Mouse (Mus musculus): ENCODE results near the gene Cldn1. TPM values are rescaled to one million over a fixed set of nuclear protein-coding genes. Genes with fewer than 3 reads are reported as not detected.
A peak's percentile ranks its signal among the peaks of the same experiment; 100 is the strongest.

Cldn1 gene
- polyA plus RNA-seq, 1 experiment from 2014 or later = 3.7 TPM

DNA sequence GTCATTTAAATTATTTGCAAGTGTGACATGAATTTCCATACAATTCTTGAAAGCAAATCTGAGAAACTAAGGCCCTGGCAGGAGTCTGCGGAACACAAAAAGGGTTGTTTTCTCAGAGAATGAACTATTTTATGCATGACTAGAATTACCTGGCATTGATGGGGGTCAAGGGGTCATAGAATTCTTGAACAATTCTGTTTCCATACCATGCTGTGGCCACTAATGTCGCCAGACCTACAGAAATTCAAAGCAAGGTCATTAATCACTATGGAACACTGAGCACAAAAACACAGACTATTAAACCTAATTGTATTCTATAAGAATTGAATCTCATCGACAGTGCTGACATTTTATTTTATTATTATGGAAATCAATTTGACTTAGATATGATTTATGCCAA is 10.9 kb downstream of the Cldn1 start:
- H3K4me3 ChIP-seq = no peak overlapping the region
- no peaks in the 10 kb centered on the region for H3K27me3 ChIP-seq (replicated peaks)
- no peaks in the 10 kb centered on the region for H3K4me1 ChIP-seq
- no peak overlapping the region for H3K9ac ChIP-seq
- no peak for ATAC-seq (replicated peaks)
- H3K4me2 ChIP-seq = no peak overlapping the region
- H3K36me3 ChIP-seq (replicated peaks) = no peaks in the 10 kb centered on the region
- H3K27ac ChIP-seq = no peak overlapping the region
- no peaks in the 10 kb centered on the region for H3K9me3 ChIP-seq
- WGBS = 29% methylated on average over 3 of the region's 3 CpGs

DNA sequence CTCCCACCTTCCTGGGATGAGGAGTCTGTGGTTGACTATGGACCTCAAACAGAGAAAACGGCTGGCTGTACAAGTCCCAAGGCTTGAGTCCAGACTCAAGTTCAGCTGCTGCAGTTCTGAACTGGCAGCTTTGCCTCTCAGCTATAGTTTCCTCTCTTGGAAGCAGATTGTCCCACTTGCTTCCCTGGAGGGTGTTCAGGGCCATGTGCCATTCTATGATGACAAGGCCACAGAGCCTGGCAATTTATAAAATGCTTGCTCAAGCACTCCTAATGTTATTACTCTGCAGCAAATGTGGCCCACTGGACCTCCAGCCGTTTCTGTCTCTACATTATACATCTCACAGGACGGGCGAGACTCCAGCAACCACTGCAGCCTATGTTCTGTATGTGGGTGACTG is 12.0 kb downstream of the Cldn1 start:
- Histone ChIP-seq H3K4me1 (no peaks in the 10 kb centered on the region), H3K9me3 (no peaks in the 10 kb centered on the region), H3K27ac (no peak overlapping the region), H3K9ac (no peak overlapping the region), H3K36me3 (replicated peaks) (no peaks in the 10 kb centered on the region), H3K4me3 (no peak overlapping the region), H3K4me2 (no peak overlapping the region), H3K27me3 (replicated peaks) (no peaks in the 10 kb centered on the region)
- WGBS = 75% methylated on average over 4 of the region's 4 CpGs
- ATAC-seq (replicated peaks) = no peak

DNA sequence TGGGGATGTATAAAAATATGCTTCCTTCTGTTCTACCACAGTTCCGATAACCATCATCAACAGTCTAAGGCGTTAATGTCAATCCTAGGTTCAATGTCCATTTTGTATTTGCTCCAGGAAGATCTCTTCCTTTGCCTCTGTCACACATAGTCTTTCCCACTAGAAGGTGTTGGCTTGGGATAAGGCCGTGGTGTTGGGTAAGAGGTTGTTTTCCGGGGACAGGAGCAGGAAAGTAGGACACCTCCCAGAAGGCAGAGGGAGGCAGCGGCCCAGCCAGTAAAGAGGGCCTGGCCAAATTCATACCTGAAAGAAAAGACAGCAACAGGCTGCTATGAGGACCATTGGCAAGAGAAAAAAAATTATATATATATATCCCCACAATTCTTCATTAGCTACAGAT is 12.7 kb downstream of the Cldn1 start:
- WGBS = 95% methylated on average over 5 of the region's 5 CpGs
- Histone ChIP-seq H3K27me3 (replicated peaks) (no peaks in the 10 kb centered on the region), H3K36me3 (replicated peaks) (no peaks in the 10 kb centered on the region), H3K9me3 (no peaks in the 10 kb centered on the region), H3K4me1 (no peaks in the 10 kb centered on the region), H3K9ac (no peak overlapping the region), H3K27ac (no peak overlapping the region), H3K4me2 (no peak overlapping the region), H3K4me3 (no peak overlapping the region)
- no peak for ATAC-seq (replicated peaks)

DNA sequence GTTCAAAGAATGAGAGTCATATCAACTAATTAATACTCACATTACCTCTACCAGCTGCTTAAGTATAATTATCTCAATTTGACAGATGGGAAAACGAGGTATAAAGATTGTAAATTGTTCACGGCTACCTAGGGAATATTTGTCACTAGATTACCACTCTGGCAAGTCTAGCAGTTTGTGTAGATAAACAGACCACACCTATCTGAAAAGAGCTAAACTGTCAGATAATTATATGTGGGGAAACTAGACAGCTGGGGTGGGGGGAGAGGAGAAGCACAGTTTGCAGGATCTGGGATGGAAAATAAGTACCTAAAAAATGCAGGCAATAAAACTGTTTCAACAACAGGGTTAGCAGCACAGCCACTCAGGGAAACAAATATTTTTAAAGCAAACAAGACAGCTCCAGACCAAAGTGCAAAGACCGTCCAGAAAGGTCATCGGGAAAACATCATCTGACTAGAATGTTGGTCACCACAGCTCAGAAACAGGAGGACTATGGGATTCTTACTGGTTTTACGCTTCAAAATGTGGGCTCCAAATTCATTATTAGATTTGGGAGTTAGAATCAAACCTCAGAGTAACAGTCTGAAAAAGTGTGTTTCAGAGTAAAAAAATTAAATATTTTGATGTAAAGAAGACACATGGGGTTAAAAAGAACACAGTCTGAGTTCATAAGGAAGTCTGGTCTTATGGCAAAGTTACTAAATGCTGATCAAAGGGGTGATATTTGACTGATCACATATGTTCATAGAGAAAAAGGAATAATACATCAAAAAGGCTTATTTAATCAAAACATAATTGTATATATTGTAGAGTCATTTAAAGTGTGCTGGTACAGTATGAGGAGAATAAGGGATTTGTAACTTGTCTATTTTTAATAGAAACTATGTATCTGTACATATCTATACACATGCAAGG is 13.5 kb downstream of the Cldn1 start:
- Histone ChIP-seq H3K9ac (no peak overlapping the region), H3K27me3 (replicated peaks) (no peaks in the 10 kb centered on the region), H3K36me3 (replicated peaks) (no peaks in the 10 kb centered on the region), H3K4me1 (no peaks in the 10 kb centered on the region), H3K27ac (no peak overlapping the region), H3K4me3 (no peak overlapping the region), H3K9me3 (no peaks in the 10 kb centered on the region), H3K4me2 (no peak overlapping the region)
- 87% methylated on average over 5 of the region's 5 CpGs for WGBS
- ATAC-seq (replicated peaks) = no peak

DNA sequence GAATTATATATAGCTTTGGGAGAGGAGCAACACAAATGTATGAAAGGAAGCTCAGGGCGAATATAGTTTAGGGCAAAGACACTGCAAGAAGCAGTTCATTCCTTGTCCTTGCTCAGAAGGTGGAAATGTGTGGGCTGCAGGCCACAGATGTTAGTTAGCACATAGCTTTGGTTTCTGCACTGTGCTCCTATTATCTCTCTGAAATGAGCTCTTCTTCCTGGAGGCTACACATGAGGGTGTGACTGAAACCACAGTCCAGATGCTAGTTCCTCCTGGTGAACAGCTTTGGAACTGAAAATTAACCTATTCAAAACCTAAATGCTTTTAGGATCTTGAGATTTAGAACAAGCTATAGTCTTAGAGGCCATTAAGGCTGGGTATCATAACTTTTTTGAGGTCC is 16.1 kb downstream of the Cldn1 start:
- Histone ChIP-seq H3K9me3 (no peaks in the 10 kb centered on the region), H3K27me3 (replicated peaks) (no peaks in the 10 kb centered on the region), H3K27ac (no peak overlapping the region), H3K4me2 (no peak overlapping the region), H3K9ac (no peak overlapping the region), H3K4me1 (no peaks in the 10 kb centered on the region), H3K36me3 (replicated peaks) (no peaks in the 10 kb centered on the region), H3K4me3 (no peak overlapping the region)
- WGBS = 94% methylated on average over 1 of the region's 1 CpGs
- ATAC-seq (replicated peaks) = no peak

DNA sequence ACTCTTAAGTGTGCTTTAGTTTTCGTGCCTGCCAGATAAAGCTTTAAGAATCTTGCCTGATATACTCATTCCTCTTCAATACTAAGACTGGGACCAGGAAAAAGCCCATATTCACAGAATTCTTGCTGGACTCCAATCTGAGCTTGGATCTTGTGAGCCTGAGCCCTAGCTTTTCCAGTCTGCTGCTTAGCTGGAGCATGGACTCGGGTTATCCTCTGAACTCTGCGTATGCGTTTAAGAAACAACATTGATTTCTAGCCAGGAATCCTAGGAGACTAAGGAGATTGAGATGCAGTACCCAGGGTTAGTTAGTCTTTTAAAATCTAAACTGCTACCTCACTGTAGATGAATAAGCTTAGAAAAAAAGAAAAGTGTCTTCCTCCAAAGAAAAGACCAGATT is 20.9 kb downstream of the Cldn1 start:
- Histone ChIP-seq H3K4me1 (no peaks in the 10 kb centered on the region), H3K27me3 (replicated peaks) (no peaks in the 10 kb centered on the region), H3K27ac (no peak overlapping the region), H3K9me3 (no peaks in the 10 kb centered on the region), H3K4me3 (no peak overlapping the region), H3K9ac (no peak overlapping the region), H3K36me3 (replicated peaks) (no peaks in the 10 kb centered on the region), H3K4me2 (no peak overlapping the region)
- 75% methylated on average over 4 of the region's 4 CpGs for WGBS
- no peak for ATAC-seq (replicated peaks)

DNA sequence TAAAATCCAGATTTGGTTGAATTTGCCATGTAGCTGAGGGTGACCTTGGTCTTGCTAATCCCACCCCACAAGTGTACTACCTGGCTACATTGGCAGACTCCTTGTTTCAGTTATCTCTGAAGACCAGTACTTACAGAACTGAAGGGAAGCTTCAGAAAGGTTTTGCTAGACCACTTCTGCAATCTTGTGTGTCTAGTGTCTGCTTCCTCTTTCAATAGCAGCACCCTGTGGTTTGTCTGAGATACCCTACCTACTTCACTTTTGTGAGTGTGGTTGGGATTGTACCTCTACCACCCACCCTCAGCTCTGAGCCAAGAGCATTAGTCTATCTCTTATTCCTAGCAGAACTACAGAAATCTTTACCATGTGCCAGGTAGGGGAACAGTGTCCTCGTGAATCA is 22.8 kb downstream of the Cldn1 start:
- H3K36me3 ChIP-seq (replicated peaks) = no peaks in the 10 kb centered on the region
- no peaks in the 10 kb centered on the region for H3K4me1 ChIP-seq
- H3K9ac ChIP-seq = no peak overlapping the region
- no peaks in the 10 kb centered on the region for H3K9me3 ChIP-seq
- WGBS = 84% methylated on average over 1 of the region's 1 CpGs
- ATAC-seq (replicated peaks) = no peak
- no peaks in the 10 kb centered on the region for H3K27me3 ChIP-seq (replicated peaks)
- H3K4me2 ChIP-seq = no peak overlapping the region
- no peak overlapping the region for H3K4me3 ChIP-seq
- H3K27ac ChIP-seq = no peak overlapping the region

DNA sequence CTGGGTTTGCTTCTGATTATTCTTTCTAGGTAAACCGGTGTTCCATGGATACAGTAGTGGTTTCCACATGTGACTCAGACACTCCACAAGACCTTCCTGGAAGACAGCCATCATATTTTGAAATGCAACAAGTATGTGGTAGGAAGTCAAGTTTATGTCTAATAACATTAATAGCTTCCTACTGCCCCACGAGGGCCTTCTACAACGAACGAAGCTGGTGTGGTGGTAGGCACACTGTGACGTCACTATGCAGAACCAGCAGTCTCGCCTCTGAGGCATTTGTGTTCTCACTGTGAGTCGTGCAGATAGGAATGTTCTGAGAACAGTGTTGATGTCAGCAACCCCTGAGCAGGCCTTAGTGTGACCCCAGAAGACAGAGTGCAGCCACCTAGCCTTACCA is 55.4 kb downstream of the Cldn1 start:
- ATAC-seq (replicated peaks) = no peak
- Histone ChIP-seq H3K4me1 (no peaks in the 10 kb centered on the region), H3K27me3 (replicated peaks) (no peaks in the 10 kb centered on the region), H3K9me3 (no peaks in the 10 kb centered on the region), H3K9ac (no peak overlapping the region), H3K4me2 (no peak overlapping the region), H3K27ac (no peak overlapping the region), H3K4me3 (no peak overlapping the region), H3K36me3 (replicated peaks) (no peaks in the 10 kb centered on the region)
- WGBS = 83% methylated on average over 7 of the region's 7 CpGs

DNA sequence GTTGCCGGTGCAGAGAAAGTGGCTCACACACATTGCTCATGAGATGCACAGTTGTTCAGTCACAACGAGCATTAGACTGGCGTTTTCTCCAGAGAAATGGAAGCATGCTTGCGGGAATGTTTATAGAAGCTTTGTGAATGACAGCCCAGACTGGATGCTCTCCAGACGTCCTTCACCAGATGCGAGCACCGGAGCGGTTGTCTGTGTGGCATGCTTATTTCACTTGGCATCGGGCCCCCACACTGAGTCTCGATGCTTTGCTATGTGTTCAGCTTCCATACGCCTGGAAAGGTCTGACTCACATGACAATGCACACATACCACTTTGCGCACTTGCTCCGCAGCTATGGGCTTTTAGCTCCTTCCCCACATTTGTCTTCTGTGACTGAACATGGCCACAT is 56.8 kb downstream of the Cldn1 start:
- no peak overlapping the region for H3K27ac ChIP-seq
- H3K9ac ChIP-seq = no peak overlapping the region
- no peak overlapping the region for H3K4me2 ChIP-seq
- WGBS = 82% methylated on average over 13 of the region's 13 CpGs
- H3K9me3 ChIP-seq = no peaks in the 10 kb centered on the region
- no peaks in the 10 kb centered on the region for H3K27me3 ChIP-seq (replicated peaks)
- no peak for ATAC-seq (replicated peaks)
- no peaks in the 10 kb centered on the region for H3K36me3 ChIP-seq (replicated peaks)
- no peak overlapping the region for H3K4me3 ChIP-seq
- H3K4me1 ChIP-seq = no peaks in the 10 kb centered on the region

DNA sequence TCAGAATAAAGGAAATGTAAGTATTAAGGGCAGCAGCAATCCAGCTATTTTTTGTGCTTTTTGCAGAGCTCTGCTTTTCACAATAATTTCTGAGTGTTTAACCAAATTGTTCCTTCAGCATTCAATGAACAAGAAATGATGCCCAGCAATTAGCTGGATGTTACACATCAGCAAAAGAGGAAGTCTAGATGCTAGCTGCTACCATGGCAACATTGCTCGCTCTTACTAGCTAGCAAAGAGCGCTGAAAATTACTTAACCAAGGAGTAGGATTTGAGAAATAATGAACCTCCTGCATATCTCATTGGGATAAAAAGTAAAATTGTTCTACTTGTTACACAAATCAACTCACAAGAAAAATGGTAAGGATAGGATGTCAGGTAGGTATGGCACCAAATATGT is 62.2 kb downstream of the Cldn1 start:
- Histone ChIP-seq H3K4me1 (no peaks in the 10 kb centered on the region), H3K36me3 (replicated peaks) (no peaks in the 10 kb centered on the region), H3K4me3 (no peak overlapping the region), H3K9ac (no peak overlapping the region), H3K27ac (no peak overlapping the region), H3K4me2 (no peak overlapping the region), H3K9me3 (no peaks in the 10 kb centered on the region), H3K27me3 (replicated peaks) (no peaks in the 10 kb centered on the region)
- peak; percentile 62; the same call in 1 of the 2 replicates for ATAC-seq (replicated peaks)
- 68% methylated on average over 2 of the region's 2 CpGs for WGBS

Other genes with a start within 250 kb of the Cldn1 start
- gene Cldn16, start 91.3 kb upstream of the Cldn1 start, polyA plus RNA-seq (2015; fragmentation: Nextera tagmentation; extraction: Ambion mirVana) = not detected in 2 replicates
- gene Tmem207, start 154.9 kb upstream of the Cldn1 start, polyA plus RNA-seq (2015; fragmentation: Nextera tagmentation; extraction: Ambion mirVana) = 0.17 TPM in 1 of 2 replicates, not detected in the other
- gene Il1rap, start 209.9 kb upstream of the Cldn1 start, polyA plus RNA-seq (2015; fragmentation: Nextera tagmentation; extraction: Ambion mirVana) = 6.8 and 7.7 TPM in 2 replicates